Mouse (Mus musculus) heart, embryonic 16.5 days (tissue): ENCODE measurements around the gene Tmem211. TPM values are rescaled to one million over a fixed set of nuclear protein-coding genes. Genes with fewer than 3 reads are reported as not detected.

ENCODE experiments used
- ATAC-seq: fragments of 200-750 bp; cut with Nextera tagmentation; replicated peaks from 2 replicates; pipeline ENCODE4 v1.8.0; 2017; ENCODE audit warnings: moderate number of reproducible peaks; ENCODE audit not compliant: insufficient read depth, low FRiP score; ENCODE audit errors: extremely low read depth
- H3K27ac ChIP-seq: fragments of 300-500 bp; sonication (generic); 2 replicates; pipeline ENCODE4 v1.5.1; 2014; ENCODE audit warnings: mild to moderate bottlenecking, low read length, control low read depth, moderate library complexity
- H3K27me3 ChIP-seq: fragments of 300-500 bp; sonication (generic); 2 replicates; pipeline ENCODE4 v1.6.1; 2014; ENCODE audit warnings: low read length, mixed read lengths; ENCODE audit not compliant: control insufficient read depth, insufficient read depth
- H3K36me3 ChIP-seq: fragments of 300-500 bp; sonication (generic); 2 replicates; pipeline ENCODE4 v1.6.1; 2014; ENCODE audit not compliant: control insufficient read depth, insufficient read depth
- H3K4me1 ChIP-seq: fragments of 300-500 bp; sonication (generic); 2 replicates; pipeline ENCODE4 v1.6.1; 2014; ENCODE audit warnings: low read length, mixed read lengths; ENCODE audit not compliant: control insufficient read depth, insufficient read depth
- H3K4me2 ChIP-seq: fragments of 300-500 bp; sonication (generic); 2 replicates; pipeline ENCODE4 v1.6.1; 2014; ENCODE audit warnings: low read depth, mild to moderate bottlenecking, control low read depth, low read length
- H3K4me3 ChIP-seq: fragments of 300-500 bp; sonication (generic); 2 replicates; pipeline ENCODE4 v1.5.1; 2014; ENCODE audit warnings: mild to moderate bottlenecking, control low read depth, low read length
- H3K9ac ChIP-seq: fragments of 300-500 bp; sonication (generic); 2 replicates; pipeline ENCODE4 v1.6.1; 2014; ENCODE audit warnings: low read length, control low read depth
- H3K9me3 ChIP-seq: fragments of 300-500 bp; sonication (generic); replicated peaks from 2 replicates; pipeline ENCODE4 v1.6.1; 2016; ENCODE audit warnings: low read length; ENCODE audit not compliant: control insufficient read depth
- WGBS: fragments of 180-500 bp; shearing (Covaris S2); extraction: QIAGEN DNeasy Blood & Tissue Kit; methylation state at CpG from one replicate; pipeline ENCODE4 v1.1.7; 2014; 5-methylcytosine and 5-hydroxymethylcytosine counted together
- polyA plus RNA-seq: library from polyadenylated mRNA; unstranded; fragments of >200 nt; fragmentation: Nextera tagmentation; extraction: Ambion mirVana; gene quantifications from 2 replicates; pipeline ENCODE4 v1.2.1, GENCODE M21; 2015

Gene Tmem211
- polyA plus RNA-seq, 1 experiment from 2014 or later = not detected

DNA sequence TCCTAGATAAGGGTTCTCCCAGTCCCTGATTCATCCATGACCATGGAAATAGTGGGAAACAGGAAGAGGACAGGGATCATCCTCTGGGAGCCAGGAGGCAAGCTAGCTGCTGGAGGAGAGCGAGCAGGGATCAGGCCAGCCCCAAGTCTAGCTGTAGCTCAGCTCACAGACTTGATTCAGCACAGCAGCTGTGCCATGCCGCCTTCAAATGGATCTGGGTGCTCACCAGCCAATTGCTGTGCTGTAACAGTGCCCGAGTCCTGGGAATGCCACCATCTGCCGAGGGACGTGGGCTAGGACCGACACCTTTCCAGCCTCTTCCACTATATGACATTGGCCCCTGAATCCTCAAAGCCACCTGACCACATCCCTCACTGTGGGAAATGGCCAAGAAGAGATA is 30.8 kb upstream of the Tmem211 start:
- Histone ChIP-seq H3K9ac (no peak overlapping the region), H3K4me2 (no peak overlapping the region), H3K4me1 (peaks cover 11% of the 10 kb centered on the region), H3K36me3 (no peaks in the 10 kb centered on the region), H3K27ac (peak overlapping the region; percentile 77; the same call in 1 of the 2 replicates), H3K9me3 (no peaks in the 10 kb centered on the region), H3K27me3 (no peaks in the 10 kb centered on the region), H3K4me3 (no peak overlapping the region)
- ATAC-seq = no peak
- WGBS = 85% methylated on average over 6 of the region's 6 CpGs

DNA sequence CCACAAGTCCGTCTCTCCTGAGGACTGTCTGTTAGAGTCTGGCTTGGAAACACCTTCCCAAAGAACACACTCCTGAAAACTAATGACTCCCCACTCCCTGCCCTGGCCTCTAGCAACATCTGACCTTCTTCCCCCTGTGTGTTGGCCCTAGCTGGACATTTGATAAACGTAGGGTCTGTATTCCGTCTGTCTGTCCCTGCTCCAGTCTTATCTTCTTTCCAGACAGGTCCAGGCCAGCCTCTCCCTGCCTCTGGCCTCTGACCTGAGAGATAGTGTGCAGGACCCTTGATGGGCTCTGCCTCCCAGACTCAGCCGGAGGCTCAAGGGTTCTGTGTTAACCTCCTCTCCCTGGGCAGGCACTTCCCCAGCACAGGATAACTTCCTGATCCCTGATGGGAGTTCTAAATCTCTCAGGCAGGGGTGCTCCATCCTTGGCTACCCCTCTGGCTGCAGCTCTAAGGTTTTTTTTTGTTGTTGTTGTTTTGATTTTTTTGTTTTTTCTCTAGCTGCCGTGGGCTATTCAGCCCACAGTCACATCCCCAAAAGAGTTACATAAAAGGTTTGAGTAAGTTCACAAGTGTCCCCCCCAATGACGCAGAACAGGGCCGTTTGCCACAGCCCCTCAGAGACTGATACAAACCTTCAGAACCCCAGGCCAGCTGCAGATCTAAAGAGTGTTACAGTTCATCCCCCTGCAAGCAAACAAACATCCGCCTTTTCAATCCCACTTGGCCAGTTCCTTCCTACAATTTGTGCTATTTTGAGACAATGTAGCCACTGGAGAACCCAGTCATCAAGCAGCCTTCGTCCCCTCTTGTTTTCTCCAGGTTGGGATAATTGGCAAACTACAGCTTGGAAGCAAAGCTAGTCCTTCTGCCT is 29.6 kb upstream of the Tmem211 start:
- Histone ChIP-seq H3K9me3 (no peaks in the 10 kb centered on the region), H3K4me3 (no peak overlapping the region), H3K4me1 (peaks cover 13% of the 10 kb centered on the region), H3K27ac (peak overlapping the region; percentile 77), H3K9ac (no peak overlapping the region), H3K27me3 (no peaks in the 10 kb centered on the region), H3K4me2 (no peak overlapping the region), H3K36me3 (no peaks in the 10 kb centered on the region)
- ATAC-seq = no peak
- WGBS = 33% methylated on average over 9 of the region's 9 CpGs

DNA sequence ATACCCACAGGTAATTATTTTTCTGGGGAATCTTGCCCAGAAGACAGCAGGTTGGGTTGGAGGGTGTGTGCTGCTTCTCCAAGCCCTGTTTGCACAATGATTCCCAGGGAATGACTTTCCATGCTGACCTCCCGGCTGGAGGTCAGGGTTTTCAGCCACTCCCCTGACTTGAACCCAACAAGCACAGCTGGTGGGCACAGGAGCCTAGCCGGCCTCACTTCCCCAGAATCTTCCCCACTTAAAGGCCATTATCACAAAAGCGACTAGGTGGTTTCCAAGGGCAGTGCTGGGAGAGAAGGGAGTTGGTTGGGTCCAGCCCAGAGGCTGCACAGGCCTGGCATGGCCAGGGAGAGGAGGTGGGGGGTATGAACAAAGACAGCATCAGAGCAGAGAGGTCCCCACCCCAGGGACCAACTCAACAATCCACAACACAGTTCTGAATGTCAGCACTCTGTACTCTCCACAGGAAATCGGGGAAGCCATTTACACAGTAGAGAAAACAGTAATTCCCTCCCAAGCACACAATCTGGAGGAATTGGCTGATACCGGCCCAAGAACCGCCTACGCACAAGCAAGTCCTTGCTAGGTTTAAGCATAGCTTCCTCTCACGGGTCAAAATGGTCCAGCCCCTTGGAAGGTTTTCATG is 27.5 kb upstream of the Tmem211 start:
- H3K4me3 ChIP-seq = no peak overlapping the region
- no peak overlapping the region for H3K9ac ChIP-seq
- no peak overlapping the region for H3K4me2 ChIP-seq
- ATAC-seq = peak; percentile 73
- peaks cover 13% of the 10 kb centered on the region for H3K4me1 ChIP-seq
- 41% methylated on average over 8 of the region's 8 CpGs for WGBS
- H3K9me3 ChIP-seq = peaks cover 6% of the 10 kb centered on the region; the same call in 1 of the 2 replicates
- peak overlapping the region; percentile 46 for H3K27ac ChIP-seq
- no peaks in the 10 kb centered on the region for H3K27me3 ChIP-seq
- H3K36me3 ChIP-seq = no peaks in the 10 kb centered on the region

DNA sequence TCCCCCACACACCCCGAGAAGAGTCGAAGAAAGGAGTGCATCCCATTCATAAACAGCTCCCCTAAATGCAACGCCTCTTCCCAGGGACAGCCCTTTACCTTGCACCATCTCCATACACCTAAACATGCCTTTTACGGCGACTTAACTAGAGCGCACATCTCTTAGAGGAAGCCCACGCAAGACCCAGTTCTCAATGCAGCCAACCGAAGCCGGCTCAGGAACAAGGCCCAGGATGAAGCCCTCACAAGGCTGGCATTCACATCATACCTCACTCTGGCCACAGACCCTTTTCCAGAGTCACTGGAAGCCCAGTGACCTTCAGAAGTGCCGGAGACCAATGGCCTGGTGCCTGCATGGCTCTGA is 27.0 kb upstream of the Tmem211 start:
- peak overlapping the region; percentile 46 for H3K27ac ChIP-seq
- H3K9me3 ChIP-seq = peaks cover 6% of the 10 kb centered on the region; the same call in 1 of the 2 replicates
- no peak overlapping the region for H3K4me3 ChIP-seq
- H3K4me1 ChIP-seq = peaks cover 13% of the 10 kb centered on the region
- WGBS = 75% methylated on average over 10 of the region's 10 CpGs
- H3K9ac ChIP-seq = no peak overlapping the region
- ATAC-seq = no peak
- no peaks in the 10 kb centered on the region for H3K36me3 ChIP-seq
- H3K27me3 ChIP-seq = no peaks in the 10 kb centered on the region
- H3K4me2 ChIP-seq = no peak overlapping the region

DNA sequence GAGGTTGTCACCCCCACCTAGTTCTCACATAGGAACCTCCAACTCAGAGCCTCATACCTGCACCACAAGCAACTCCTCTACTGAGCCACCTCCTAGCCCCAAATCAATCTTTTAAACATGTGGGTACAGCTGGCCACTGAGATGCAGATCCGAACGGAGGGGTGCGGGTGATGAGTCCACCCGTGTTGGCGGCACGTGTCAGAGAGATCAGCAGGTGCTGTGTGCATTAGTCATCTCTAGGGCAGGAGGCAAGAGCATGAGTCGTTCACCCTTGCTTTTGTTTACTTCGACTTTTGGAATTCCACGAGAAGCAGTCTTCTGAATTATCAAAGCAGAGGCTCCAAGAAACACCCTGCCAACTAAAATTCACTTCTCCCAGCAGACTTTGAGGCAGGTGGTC is 22.5 kb upstream of the Tmem211 start:
- ATAC-seq = no peak
- H3K9me3 ChIP-seq = peaks cover 6% of the 10 kb centered on the region; the same call in 1 of the 2 replicates
- 76% methylated on average over 9 of the region's 9 CpGs for WGBS
- H3K9ac ChIP-seq = no peak overlapping the region
- no peaks in the 10 kb centered on the region for H3K27me3 ChIP-seq
- no peak overlapping the region for H3K4me3 ChIP-seq
- no peak overlapping the region for H3K27ac ChIP-seq
- H3K4me2 ChIP-seq = no peak overlapping the region
- H3K36me3 ChIP-seq = no peaks in the 10 kb centered on the region
- H3K4me1 ChIP-seq = peaks cover 6% of the 10 kb centered on the region; the same call in 1 of the 2 replicates

DNA sequence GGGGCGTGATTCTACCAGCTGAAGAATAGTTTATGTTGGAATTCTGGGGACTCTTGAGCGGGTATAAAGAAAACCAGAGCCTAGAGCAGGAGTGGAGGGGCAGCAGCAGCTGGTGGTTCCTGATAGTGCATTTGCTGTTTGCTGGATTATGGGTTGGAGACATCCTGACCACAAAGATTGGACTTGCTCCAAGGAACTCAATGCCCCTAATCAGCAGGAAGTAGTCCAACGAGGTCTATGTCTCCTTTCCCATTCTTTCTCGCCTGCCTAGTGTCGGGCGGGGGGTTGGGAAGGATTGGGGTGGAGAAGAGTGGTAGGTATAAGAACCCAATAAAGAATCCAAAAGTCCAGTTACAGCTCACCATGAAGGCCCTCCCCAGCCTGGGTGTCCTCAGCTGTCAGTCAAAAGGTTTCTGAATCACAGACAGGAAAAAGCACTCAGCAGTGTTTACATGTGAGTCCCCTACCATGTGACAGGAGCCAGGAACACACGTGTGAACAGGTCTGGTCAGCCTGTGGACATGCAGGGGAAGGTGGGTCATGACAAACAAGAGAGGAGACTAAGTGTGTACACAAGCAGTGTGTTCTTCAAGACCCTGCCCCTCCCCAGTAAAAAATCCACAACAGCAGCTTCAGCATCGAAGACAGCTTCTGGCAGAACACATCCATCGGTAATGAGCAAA is 19.9 kb upstream of the Tmem211 start:
- no peak overlapping the region for H3K4me2 ChIP-seq
- H3K27ac ChIP-seq = peak overlapping the region; percentile 85
- 36% methylated on average over 9 of the region's 9 CpGs for WGBS
- peaks cover 6% of the 10 kb centered on the region; the same call in 1 of the 2 replicates for H3K9me3 ChIP-seq
- H3K4me1 ChIP-seq = 0 out of 2 replicates have a peak, but pooled peaks cover 5% of the 10 kb centered on the region
- no peak for ATAC-seq
- no peaks in the 10 kb centered on the region for H3K27me3 ChIP-seq
- no peak overlapping the region for H3K9ac ChIP-seq
- H3K36me3 ChIP-seq = no peaks in the 10 kb centered on the region
- no peak overlapping the region for H3K4me3 ChIP-seq

DNA sequence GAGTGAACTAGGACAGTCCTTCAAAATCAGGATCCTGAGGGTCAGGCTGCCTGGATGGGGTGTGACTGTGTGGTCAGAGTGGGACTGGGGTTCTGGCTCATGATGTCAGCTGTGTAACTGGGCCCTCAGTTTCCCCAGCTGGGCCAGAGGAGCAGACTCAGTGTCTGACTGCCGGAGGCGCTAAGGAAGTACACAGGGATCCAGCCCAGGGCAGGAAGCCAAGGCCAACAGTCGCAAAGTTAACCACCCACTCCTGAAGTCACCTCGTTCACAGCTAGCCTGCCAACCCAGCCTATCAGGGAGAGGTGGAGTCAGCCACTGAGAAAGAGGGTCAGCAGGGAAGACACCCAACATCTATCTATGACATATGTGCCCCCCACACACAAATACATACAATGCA is 18.7 kb upstream of the Tmem211 start:
- 32% methylated on average over 4 of the region's 4 CpGs for WGBS
- H3K4me1 ChIP-seq = 0 out of 2 replicates have a peak, but pooled peaks cover 5% of the 10 kb centered on the region

DNA sequence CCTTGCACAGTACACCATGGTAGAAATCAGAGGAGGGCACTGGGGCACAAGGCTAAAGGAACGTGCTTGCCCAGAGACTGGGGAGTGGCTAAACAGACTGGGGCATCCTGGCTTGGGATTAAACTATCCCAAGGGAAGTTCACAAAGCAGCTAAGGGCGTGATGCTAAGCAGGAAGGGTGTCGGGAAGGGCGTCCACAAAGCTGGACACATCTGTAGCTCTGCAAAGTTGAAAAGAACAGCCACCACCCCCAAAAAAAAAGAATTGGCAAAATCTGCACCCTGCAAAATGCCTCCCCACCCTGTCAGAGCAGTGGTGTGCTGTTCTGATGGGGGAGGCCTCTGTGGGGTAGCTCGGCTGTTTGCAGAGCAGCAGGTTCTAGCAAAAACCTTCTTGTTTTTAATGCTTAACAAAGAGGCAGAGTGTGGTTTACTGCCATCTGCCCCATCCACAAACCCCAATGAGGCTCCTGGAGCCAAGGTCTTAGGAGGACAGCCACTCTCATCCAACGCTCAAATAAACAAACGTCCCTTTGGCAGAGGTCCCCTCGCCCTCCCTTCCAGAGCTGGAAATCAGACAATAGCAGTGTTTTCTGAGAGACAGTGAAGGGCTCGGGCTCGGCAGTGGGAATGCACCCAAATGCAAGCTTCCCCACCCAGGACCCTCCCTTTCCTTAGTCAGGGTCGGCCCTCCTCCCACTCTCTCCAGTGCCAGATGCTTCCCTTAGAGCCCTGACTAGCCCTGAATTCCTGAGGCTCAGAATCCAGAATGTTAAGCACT is 17.9 kb upstream of the Tmem211 start:
- H3K27me3 ChIP-seq = no peaks in the 10 kb centered on the region
- H3K9me3 ChIP-seq = no peaks in the 10 kb centered on the region
- WGBS = 45% methylated on average over 11 of the region's 11 CpGs
- 0 out of 2 replicates have a peak, but pooled peaks cover 5% of the 10 kb centered on the region for H3K4me1 ChIP-seq
- peak; percentile 53 for ATAC-seq
- H3K9ac ChIP-seq = no peak overlapping the region
- no peaks in the 10 kb centered on the region for H3K36me3 ChIP-seq
- H3K4me2 ChIP-seq = no peak overlapping the region
- H3K4me3 ChIP-seq = no peak overlapping the region
- H3K27ac ChIP-seq = peak overlapping the region; percentile 85

More for the DNA sequence above, 18.7 kb upstream of the Tmem211 start:
- ATAC-seq = no peak
- Histone ChIP-seq H3K9ac (no peak overlapping the region), H3K9me3 (peaks cover 4% of the 10 kb centered on the region; the same call in 1 of the 2 replicates), H3K4me3 (no peak overlapping the region), H3K36me3 (no peaks in the 10 kb centered on the region), H3K27me3 (no peaks in the 10 kb centered on the region), H3K27ac (peak overlapping the region; percentile 85), H3K4me2 (no peak overlapping the region)
